Mouse (Mus musculus) liver, adult 2 months (tissue): ENCODE measurements around the gene Cdkn2d. TPM values are rescaled to one million over a fixed set of nuclear protein-coding genes. Genes with fewer than 3 reads are reported as not detected.

Source experiments
- DNase-seq: peaks from one replicate; pipeline ENCODE4 v3.0.0-alpha.2; 2011; ENCODE audit warnings: low read depth, low spot score; ENCODE audit errors: extremely low read depth
- H3K27ac ChIP-seq: fragments of 200-500 bp; replicated peaks from 2 replicates; pipeline ENCODE4 v1.5.1; 2012; ENCODE audit warnings: low read depth, mild to moderate bottlenecking, control low read depth, inconsistent platforms, low read length; ENCODE audit not compliant: insufficient read depth
- H3K27me3 ChIP-seq: fragments of 200-500 bp; 2 replicates; pipeline ENCODE4 v1.6.1; 2012; ENCODE audit warnings: mild to moderate bottlenecking, moderate library complexity, low read length, inconsistent platforms; ENCODE audit not compliant: control insufficient read depth, insufficient read depth
- H3K36me3 ChIP-seq: fragments of 200-500 bp; 2 replicates; pipeline ENCODE4 v1.6.1; 2012; ENCODE audit warnings: low read length, inconsistent platforms; ENCODE audit not compliant: control insufficient read depth, insufficient read depth
- H3K4me1 ChIP-seq: fragments of 200-500 bp; 2 replicates; pipeline ENCODE4 v1.6.1; 2011; ENCODE audit warnings: low read length; ENCODE audit not compliant: control insufficient read depth, insufficient read depth
- H3K4me3 ChIP-seq: fragments of 200-500 bp; 2 replicates; pipeline ENCODE4 v1.5.1; 2011; ENCODE audit warnings: low read depth, mild to moderate bottlenecking, control low read depth, low read length, moderate library complexity; ENCODE audit not compliant: insufficient read depth
- H3K79me2 ChIP-seq: fragments of 200-500 bp; 2 replicates; pipeline ENCODE4 v1.6.1; 2012; ENCODE audit warnings: inconsistent platforms, mild to moderate bottlenecking, low read length, moderate library complexity; ENCODE audit not compliant: control insufficient read depth, insufficient read depth
- H3K9ac ChIP-seq: fragments of 200-500 bp; 2 replicates; pipeline ENCODE4 v1.6.1; 2012; ENCODE audit warnings: low read depth, mild to moderate bottlenecking, control low read depth, inconsistent platforms, low read length
- CTCF ChIP-seq: fragments of 200-500 bp; IDR thresholded peaks from 2 replicates; pipeline ENCODE4 v1.5.1; 2011; ENCODE audit warnings: low read depth, low read length, control low read depth
- POLR2A ChIP-seq: fragments of 200-500 bp; IDR thresholded peaks from 2 replicates; pipeline ENCODE4 v1.6.1; 2011; ENCODE audit warnings: low read length, control low read depth; ENCODE audit not compliant: insufficient read depth; ENCODE audit errors: extremely low read depth
- WGBS: fragments of 180-500 bp; shearing (Covaris S2); methylation state at CpG from one replicate; pipeline ENCODE4 v1.1.7; 2018; 5-methylcytosine and 5-hydroxymethylcytosine counted together
- polyA plus RNA-seq: library from polyadenylated mRNA; depleted of rRNA; stranded (reverse); fragments of >200 nt; gene quantifications from 2 replicates; pipeline ENCODE4 v1.2.3, GENCODE M21; 2012
- total RNA-seq: library from RNA; depleted of rRNA; stranded (reverse); fragments of >200 nt; gene quantifications from 2 replicates; pipeline ENCODE4 v1.2.3, GENCODE M21; 2014

Gene Cdkn2d
- total and polyA plus RNA-seq, 2 experiments, result 3.0 to 5.1 TPM

- Histone ChIP-seq H3K36me3 (peaks cover 20% of the 10 kb centered on the region; the same call in 1 of the 2 replicates), H3K9ac (no peak overlapping the region), H3K4me3 (no peak overlapping the region), H3K27me3 (no peaks in the 10 kb centered on the region), H3K27ac (no peak overlapping the region), H3K79me2 (no peaks in the 10 kb centered on the region), H3K4me1 (no peaks in the 10 kb centered on the region)
- no peak for DNase-seq
- no peak for TF ChIP-seq CTCF
- WGBS, result 83% methylated on average over 8 of the region's 8 CpGs
Observed at GRCm38 (mm10) chr9:21276307-21276706, 14.9 kb downstream of the Cdkn2d start.

GRCm38 (mm10) chr9:21275727-21276126, 15.5 kb downstream of the Cdkn2d start:
- Histone ChIP-seq H3K4me1 (no peaks in the 10 kb centered on the region), H3K9ac (no peak overlapping the region), H3K27me3 (no peaks in the 10 kb centered on the region), H3K27ac (no peak overlapping the region), H3K4me3 (no peak overlapping the region), H3K79me2 (no peaks in the 10 kb centered on the region), H3K36me3 (peaks cover 21% of the 10 kb centered on the region; the same call in 1 of the 2 replicates)
- DNase-seq, result no peak
- no peak for TF ChIP-seq CTCF
- TF ChIP-seq POLR2A, result no peak
- 90% methylated on average over 12 of the region's 12 CpGs for WGBS

- Histone ChIP-seq H3K27me3 (no peaks in the 10 kb centered on the region), H3K4me1 (no peaks in the 10 kb centered on the region), H3K27ac (no peak overlapping the region), H3K9ac (no peak overlapping the region), H3K4me3 (no peak overlapping the region), H3K36me3 (peaks cover 21% of the 10 kb centered on the region; the same call in 1 of the 2 replicates), H3K79me2 (no peaks in the 10 kb centered on the region)
- no peak for DNase-seq
- TF ChIP-seq CTCF, result no peak
- TF ChIP-seq POLR2A, result no peak
- WGBS, result 81% methylated on average over 7 of the region's 7 CpGs
Observed at GRCm38 (mm10) chr9:21275013-21275710, 16.0 kb downstream of the Cdkn2d start.

DNA sequence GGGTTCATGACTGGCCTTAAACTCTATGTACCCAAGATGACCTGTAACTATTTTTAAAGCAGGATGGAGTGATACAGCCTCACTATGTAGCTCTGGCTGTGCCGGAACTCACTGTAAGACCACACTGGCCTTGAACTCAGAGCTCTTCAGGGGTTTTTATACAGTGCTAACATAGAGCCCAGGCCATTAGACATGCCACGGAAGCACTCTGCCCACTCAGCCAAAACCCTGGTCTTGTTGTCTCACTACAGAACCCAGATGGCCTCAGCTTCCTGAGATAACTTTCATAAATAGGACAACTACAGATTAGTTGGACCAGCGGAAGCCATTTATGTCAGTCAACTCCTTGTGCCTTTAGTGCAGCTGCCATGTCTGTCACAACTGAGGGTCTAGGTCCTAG, 16.9 kb downstream of the Cdkn2d start:
- Histone ChIP-seq H3K9ac (no peak overlapping the region), H3K27ac (no peak overlapping the region), H3K4me3 (no peak overlapping the region), H3K79me2 (no peaks in the 10 kb centered on the region), H3K36me3 (peaks cover 20% of the 10 kb centered on the region; the same call in 1 of the 2 replicates), H3K4me1 (no peaks in the 10 kb centered on the region), H3K27me3 (no peaks in the 10 kb centered on the region)
- DNase-seq, result no peak
- TF ChIP-seq CTCF, result no peak
- TF ChIP-seq POLR2A, result no peak
- 62% methylated on average over 3 of the region's 3 CpGs for WGBS

DNA sequence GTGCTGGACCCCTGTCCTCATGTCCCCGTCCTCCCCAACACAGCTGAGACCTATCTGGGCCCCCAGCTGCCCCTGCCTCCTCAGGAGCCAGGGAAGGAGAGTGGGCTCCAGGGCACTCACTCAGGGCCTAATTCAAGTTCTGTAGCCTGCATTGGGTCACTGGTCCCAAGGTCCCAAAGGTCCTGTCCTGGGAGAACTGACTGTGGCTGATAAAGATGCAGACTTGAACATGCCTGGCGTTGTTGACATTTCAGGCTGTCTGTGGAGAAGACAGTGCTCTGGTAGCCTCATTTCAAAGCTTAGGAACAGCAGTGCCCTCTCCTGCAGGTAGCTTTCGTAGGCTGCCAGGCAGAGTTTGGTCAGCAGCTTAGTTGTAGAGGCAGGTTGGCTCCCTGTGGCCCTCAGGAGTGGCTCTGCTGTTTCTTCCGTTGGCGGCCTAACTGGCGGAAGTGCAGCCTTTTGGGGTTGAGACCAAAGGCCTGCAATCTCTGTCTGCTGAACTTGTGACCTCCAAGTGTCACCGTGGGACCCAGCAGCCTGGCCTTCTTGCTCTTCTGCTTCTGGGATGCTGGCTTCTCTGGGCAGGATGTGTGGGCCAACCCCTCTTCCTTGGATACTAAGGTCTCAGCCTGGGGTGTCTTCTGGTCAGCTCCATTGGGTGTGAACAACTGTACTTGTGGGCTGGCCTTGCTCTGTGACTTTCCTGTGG, 17.5 kb downstream of the Cdkn2d start:
- no peak for DNase-seq
- no peaks in the 10 kb centered on the region for H3K79me2 ChIP-seq
- H3K9ac ChIP-seq, result no peak overlapping the region
- H3K36me3 ChIP-seq, result peaks cover 22% of the 10 kb centered on the region; the same call in 1 of the 2 replicates
- no peaks in the 10 kb centered on the region for H3K4me1 ChIP-seq
- TF ChIP-seq CTCF (no peak), POLR2A (no peak)
- 59% methylated on average over 7 of the region's 7 CpGs for WGBS
- no peak overlapping the region for H3K27ac ChIP-seq
- no peak overlapping the region for H3K4me3 ChIP-seq
- no peaks in the 10 kb centered on the region for H3K27me3 ChIP-seq

GRCm38 (mm10) chr9:21273094-21273493, 18.1 kb downstream of the Cdkn2d start:
- no peak for DNase-seq
- H3K9ac ChIP-seq, result no peak overlapping the region
- TF ChIP-seq CTCF (no peak), POLR2A (no peak)
- H3K79me2 ChIP-seq, result no peaks in the 10 kb centered on the region
- no peak overlapping the region for H3K4me3 ChIP-seq
- H3K27me3 ChIP-seq, result no peaks in the 10 kb centered on the region
- H3K27ac ChIP-seq, result no peak overlapping the region
- WGBS, result 69% methylated on average over 8 of the region's 8 CpGs
- H3K36me3 ChIP-seq, result peaks cover 26% of the 10 kb centered on the region; the same call in 1 of the 2 replicates
- H3K4me1 ChIP-seq, result no peaks in the 10 kb centered on the region
